Mouse (Mus musculus): ENCODE measurements around the gene Mum1. TPM values are rescaled to one million over a fixed set of nuclear protein-coding genes. Genes with fewer than 3 reads are reported as not detected.
"Not testable (repeated sequence)": the region's sequence is repeated elsewhere in the genome, so short reads cannot be mapped to it uniquely, and the experiment has no call there.

The Mum1 gene
- polyA plus RNA-seq, 1 experiment from 2014 or later = 23.1 TPM

DNA sequence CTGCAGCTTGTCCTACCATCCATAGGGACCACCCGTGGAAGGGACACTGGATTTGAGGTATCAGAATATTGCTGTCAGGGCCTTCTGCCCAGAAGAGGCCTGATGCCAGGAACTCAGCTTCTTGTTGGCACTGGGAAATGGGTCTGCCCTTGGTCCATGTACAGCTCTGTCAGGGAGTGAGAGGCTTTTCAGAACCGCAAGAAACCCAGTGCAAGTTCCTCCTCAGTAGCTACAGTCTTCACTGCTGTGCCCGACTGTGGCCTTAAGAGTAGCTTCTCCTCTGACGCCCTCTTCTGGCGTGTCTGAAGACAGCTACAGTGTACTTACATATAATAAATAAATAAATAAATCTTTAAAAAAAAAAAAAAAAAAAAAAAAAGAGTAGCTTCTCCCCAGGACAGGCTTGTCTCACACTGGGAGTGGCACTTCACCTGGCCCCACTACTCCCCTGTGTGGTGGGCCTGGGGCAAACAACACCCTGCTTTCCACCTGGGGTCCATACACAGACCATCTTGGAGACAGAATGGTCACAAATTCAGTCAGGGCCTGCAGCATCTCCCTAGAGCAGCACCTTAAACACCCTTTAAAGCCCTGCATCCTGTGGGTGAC, 18.7 kb downstream of the Mum1 start:
- TF ChIP-seq CTCF (IDR thresholded peaks at IDR 0.05; ENCODE audit: low read depth) (peak; percentile 67), EP300 (optimal IDR thresholded peaks at IDR 0.05) (no peak)
- Histone ChIP-seq H3K4me3 (ENCODE audit: low read depth, low read length) (no peak overlapping the region), H3K27ac (replicated peaks) (no peak overlapping the region), H3K4me1 (replicated peaks; ENCODE audit: control insufficient read depth, insufficient read depth) (no peaks in the 10 kb centered on the region; the same call in 1 of the 2 replicates), H3K9me3 (ENCODE audit: control insufficient read depth, low read length) (no peaks in the 10 kb centered on the region), H3K36me3 (ENCODE audit: control insufficient read depth, insufficient read depth, low read length) (peaks cover 33% of the 10 kb centered on the region), H3K9ac (ENCODE audit: low read length) (no peak overlapping the region), H3K27me3 (ENCODE audit: control insufficient read depth, insufficient read depth, low read length) (no peaks in the 10 kb centered on the region), H3K4me2 (replicated peaks; ENCODE audit: low read depth) (no peak overlapping the region)
- ATAC-seq (ENCODE audit: low FRiP score, low TSS enrichment) (no peak), DNase-seq (ENCODE audit: low spot score) (peak; percentile 69)
- 33% methylated on average over 5 of the region's 5 CpGs for WGBS

DNA sequence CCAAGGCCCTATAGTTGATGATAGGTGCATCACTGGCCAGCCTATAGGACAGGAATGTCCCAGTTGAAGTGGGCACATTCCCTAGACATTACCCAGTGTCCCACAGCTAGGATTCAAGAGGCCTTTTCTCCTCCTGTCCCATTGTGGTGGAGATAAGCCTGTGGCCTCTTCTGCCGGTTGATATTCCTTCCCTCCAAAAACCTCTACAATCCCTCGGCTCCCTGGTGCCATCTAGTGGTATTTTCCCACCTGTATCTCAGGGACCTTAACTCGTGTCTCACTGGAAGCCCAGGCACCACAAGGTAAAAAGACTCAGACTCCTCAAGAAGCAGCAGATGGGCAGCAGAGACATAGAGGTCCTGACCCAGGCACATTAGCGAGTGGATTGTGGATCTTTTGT, 19.4 kb downstream of the Mum1 start:
- Histone ChIP-seq H3K4me3 (ENCODE audit: low read depth, low read length) (no peak overlapping the region), H3K4me2 (replicated peaks; ENCODE audit: low read depth) (no peak overlapping the region), H3K9ac (ENCODE audit: low read length) (no peak overlapping the region), H3K27me3 (ENCODE audit: control insufficient read depth, insufficient read depth, low read length) (no peaks in the 10 kb centered on the region), H3K36me3 (ENCODE audit: control insufficient read depth, insufficient read depth, low read length) (peaks cover 30% of the 10 kb centered on the region), H3K4me1 (replicated peaks; ENCODE audit: control insufficient read depth, insufficient read depth) (no peaks in the 10 kb centered on the region; the same call in 1 of the 2 replicates), H3K27ac (replicated peaks) (no peak overlapping the region), H3K9me3 (ENCODE audit: control insufficient read depth, low read length) (no peaks in the 10 kb centered on the region)
- DNase-seq (ENCODE audit: low spot score) (peak; percentile 78), ATAC-seq (ENCODE audit: low FRiP score, low TSS enrichment) (no peak)
- TF ChIP-seq EP300 (optimal IDR thresholded peaks at IDR 0.05) (no peak), CTCF (IDR thresholded peaks at IDR 0.05; ENCODE audit: low read depth) (peak; percentile 96)
- 2% methylated on average over 4 of the region's 4 CpGs for WGBS

DNA sequence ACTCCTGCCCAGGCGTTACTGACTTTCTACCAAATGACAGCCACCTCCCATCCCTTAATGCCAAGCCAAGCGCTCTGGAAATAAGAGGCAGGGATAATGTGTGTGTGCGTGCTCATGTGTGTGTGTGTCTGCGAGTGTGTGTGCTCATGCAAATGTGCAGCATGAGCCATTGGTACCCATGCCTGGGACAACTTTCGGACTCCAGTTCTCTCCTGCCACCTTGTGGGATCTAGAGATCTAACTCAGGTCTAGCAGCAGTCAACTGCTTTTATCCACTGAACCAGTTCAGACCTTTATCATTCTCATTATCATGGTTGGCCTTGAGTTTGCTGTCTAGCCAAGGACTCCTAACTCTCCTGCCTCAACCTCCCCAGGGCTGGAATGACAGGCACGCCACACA, 21.6 kb downstream of the Mum1 start:
- Histone ChIP-seq H3K9me3 (ENCODE audit: control insufficient read depth, low read length) (no peaks in the 10 kb centered on the region), H3K36me3 (ENCODE audit: control insufficient read depth, insufficient read depth, low read length) (peaks cover 15% of the 10 kb centered on the region), H3K9ac (ENCODE audit: low read length) (no peak overlapping the region), H3K4me2 (replicated peaks; ENCODE audit: low read depth) (no peak overlapping the region), H3K4me3 (ENCODE audit: low read depth, low read length) (no peak overlapping the region), H3K27me3 (ENCODE audit: control insufficient read depth, insufficient read depth, low read length) (no peaks in the 10 kb centered on the region), H3K27ac (replicated peaks) (no peak overlapping the region), H3K4me1 (replicated peaks; ENCODE audit: control insufficient read depth, insufficient read depth) (no peaks in the 10 kb centered on the region; the same call in 1 of the 2 replicates)
- TF ChIP-seq EP300 (optimal IDR thresholded peaks at IDR 0.05) (no peak), CTCF (IDR thresholded peaks at IDR 0.05; ENCODE audit: low read depth) (peak; percentile 69)
- no peak for DNase-seq (ENCODE audit: low spot score)
- no peak for ATAC-seq (ENCODE audit: low FRiP score, low TSS enrichment)
- 40% methylated on average over 6 of the region's 6 CpGs for WGBS

DNA sequence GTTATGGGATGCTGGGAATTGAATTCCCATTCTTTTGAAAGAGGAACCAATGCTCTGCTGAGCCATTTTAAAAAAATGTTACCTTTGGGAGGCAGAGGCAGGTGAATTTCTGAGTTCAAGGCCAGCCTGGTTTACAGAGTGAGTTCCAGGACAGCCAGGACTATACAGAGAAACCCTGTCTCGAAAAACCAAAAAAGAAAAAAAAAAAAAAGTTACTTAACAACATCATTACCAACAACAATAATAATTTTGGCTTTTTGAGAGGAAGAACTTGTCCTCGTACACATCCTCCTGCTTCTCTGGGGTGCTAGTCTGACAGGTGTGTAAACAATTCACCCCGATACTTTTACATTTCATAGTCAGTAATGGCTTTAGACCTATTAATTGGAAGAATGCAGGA, 22.2 kb downstream of the Mum1 start:
- H3K4me3 ChIP-seq (ENCODE audit: low read depth, low read length) = peak overlapping the region; percentile 25
- peak overlapping the region; percentile 32 for H3K4me2 ChIP-seq (replicated peaks; ENCODE audit: low read depth)
- peaks cover 11% of the 10 kb centered on the region; the same call in 1 of the 2 replicates for H3K36me3 ChIP-seq (ENCODE audit: control insufficient read depth, insufficient read depth, low read length)
- H3K4me1 ChIP-seq (replicated peaks; ENCODE audit: control insufficient read depth, insufficient read depth); DNase-seq (ENCODE audit: low spot score); H3K9me3 ChIP-seq (ENCODE audit: control insufficient read depth, low read length); H3K27me3 ChIP-seq (ENCODE audit: control insufficient read depth, insufficient read depth, low read length); ATAC-seq (ENCODE audit: low FRiP score, low TSS enrichment); H3K27ac ChIP-seq (replicated peaks); H3K9ac ChIP-seq (ENCODE audit: low read length): not testable (repeated sequence)
- WGBS = 17% methylated on average over 3 of the region's 3 CpGs

DNA sequence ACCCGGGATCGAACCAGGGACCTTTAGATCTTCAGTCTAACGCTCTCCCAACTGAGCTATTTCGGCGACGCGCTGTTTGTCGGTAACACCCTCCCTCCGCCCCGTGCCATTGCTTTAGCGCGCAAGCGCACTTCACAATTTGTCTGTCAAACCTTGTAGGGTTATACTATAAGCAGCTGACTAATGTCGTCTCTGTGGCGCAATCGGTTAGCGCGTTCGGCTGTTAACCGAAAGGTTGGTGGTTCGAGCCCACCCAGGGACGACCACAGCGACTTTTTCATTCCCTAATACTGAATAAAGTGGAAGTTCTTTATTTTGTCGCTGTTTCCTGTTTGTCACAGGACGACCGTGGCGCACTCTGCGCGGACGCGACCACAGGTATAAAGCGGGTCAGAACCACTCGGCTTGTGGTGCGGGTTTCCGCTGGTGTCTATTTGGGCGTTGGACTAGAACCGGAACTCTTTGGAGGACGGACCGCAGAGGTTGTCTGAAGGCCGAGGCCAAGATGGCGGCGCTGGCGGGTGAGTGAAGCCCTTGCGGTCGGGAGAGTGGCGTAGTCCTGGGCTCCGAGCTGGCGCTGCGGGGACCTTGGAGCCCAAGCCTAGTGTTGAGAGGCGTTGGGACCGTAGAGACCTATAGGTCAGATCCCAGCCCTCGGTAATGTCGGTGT, 22.9 kb downstream of the Mum1 start, which contains the start of gene Ndufs7:
Ndufs7 (plus strand) TSS at position 151 of the 670 bp plus-strand sequence.
- H3K9ac ChIP-seq (ENCODE audit: low read length) = peak within 1 kb of the TSS; percentile 88
- under 1% methylated on average over 53 of the region's 53 CpGs for WGBS
- H3K4me1 ChIP-seq (replicated peaks; ENCODE audit: control insufficient read depth, insufficient read depth) = no peaks in the 10 kb centered on the region; the same call in 1 of the 2 replicates
- DNase-seq (ENCODE audit: low spot score) (peak; percentile 92), ATAC-seq (ENCODE audit: low FRiP score, low TSS enrichment) (peak; percentile 90)
- H3K27me3 ChIP-seq (ENCODE audit: control insufficient read depth, insufficient read depth, low read length) = no peaks in the 10 kb centered on the region
- TF ChIP-seq CTCF (IDR thresholded peaks at IDR 0.05; ENCODE audit: low read depth) (no peak; the same call in 1 of the 2 replicates), EP300 (optimal IDR thresholded peaks at IDR 0.05) (peak; percentile 88)
- peak within 1 kb of the TSS; percentile 79 for H3K4me3 ChIP-seq (ENCODE audit: low read depth, low read length)
- peak within 1 kb of the TSS; percentile 96 for H3K27ac ChIP-seq (replicated peaks)
- no peaks in the 10 kb centered on the region for H3K9me3 ChIP-seq (ENCODE audit: control insufficient read depth, low read length)
- peaks cover 10% of the 10 kb centered on the region; the same call in 1 of the 2 replicates for H3K36me3 ChIP-seq (ENCODE audit: control insufficient read depth, insufficient read depth, low read length)
- H3K4me2 ChIP-seq (replicated peaks; ENCODE audit: low read depth) = peak within 1 kb of the TSS; percentile 93

DNA sequence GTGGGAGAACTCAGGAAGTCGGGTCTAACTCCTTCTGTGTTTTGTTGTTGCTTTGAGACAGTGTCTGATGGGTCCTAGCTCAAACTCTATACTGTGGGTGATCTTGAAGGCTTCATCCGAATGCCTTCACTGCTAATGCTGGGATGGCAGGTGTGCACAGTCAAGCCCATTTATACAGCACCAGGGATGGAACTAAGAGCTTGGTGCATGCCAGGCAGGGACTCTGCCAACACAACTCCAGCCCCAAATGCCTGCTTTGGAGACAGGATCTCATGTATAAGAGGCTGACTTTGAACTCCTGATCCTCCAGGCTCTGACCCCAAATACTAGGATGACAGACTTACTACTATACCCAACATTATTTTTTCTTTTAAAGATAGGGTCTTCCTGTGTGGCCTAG, 23.8 kb downstream of the Mum1 start:
- H3K36me3 ChIP-seq (ENCODE audit: control insufficient read depth, insufficient read depth, low read length) = peaks cover 14% of the 10 kb centered on the region
- ATAC-seq (ENCODE audit: low FRiP score, low TSS enrichment) (no peak), DNase-seq (ENCODE audit: low spot score) (no peak)
- no peaks in the 10 kb centered on the region; the same call in 1 of the 2 replicates for H3K4me1 ChIP-seq (replicated peaks; ENCODE audit: control insufficient read depth, insufficient read depth)
- H3K27ac ChIP-seq (replicated peaks) = peak overlapping the region; percentile 96
- H3K9me3 ChIP-seq (ENCODE audit: control insufficient read depth, low read length) = no peaks in the 10 kb centered on the region
- peak overlapping the region; percentile 88 for H3K9ac ChIP-seq (ENCODE audit: low read length)
- H3K4me3 ChIP-seq (ENCODE audit: low read depth, low read length) = peak overlapping the region; percentile 79
- 24% methylated on average over 2 of the region's 2 CpGs for whole genome bisulfite sequencing
- TF ChIP-seq EP300 (optimal IDR thresholded peaks at IDR 0.05) = no peak
- TF ChIP-seq CTCF (IDR thresholded peaks at IDR 0.05; ENCODE audit: low read depth) = no peak
- no peaks in the 10 kb centered on the region for H3K27me3 ChIP-seq (ENCODE audit: control insufficient read depth, insufficient read depth, low read length)
- peak overlapping the region; percentile 93 for H3K4me2 ChIP-seq (replicated peaks; ENCODE audit: low read depth)
